In the genomic region with DNA sequence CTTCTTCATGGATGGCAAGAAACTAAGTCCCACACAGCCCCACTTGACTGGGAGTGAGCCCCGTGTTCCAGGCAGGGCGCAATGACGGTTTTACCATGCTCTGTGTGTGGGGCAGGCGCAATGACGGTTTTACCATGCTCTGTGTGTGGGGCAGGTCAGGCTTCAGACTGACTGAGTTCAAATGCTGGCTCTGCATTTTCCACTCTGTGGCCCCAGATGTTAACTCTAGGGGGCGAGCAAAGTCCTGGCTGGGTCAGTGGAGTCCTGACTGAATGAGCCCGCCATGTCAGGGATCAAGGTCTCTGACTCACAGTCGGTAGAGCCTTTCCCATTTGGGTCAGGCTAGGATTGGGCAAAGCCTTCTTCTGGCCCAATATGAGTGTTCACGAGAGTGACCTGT, we compare ENCODE assay signal across 16 mouse cellular contexts. TPM values are rescaled to one million over a fixed set of nuclear protein-coding genes. Genes with fewer than 3 reads are reported as not detected.
DNase-seq lines count a peak whose midpoint lies in the region; ATAC-seq and TF ChIP-seq lines count a peak whose summit lies in the region.
"Had no signal": no experiment of that assay in that cellular context is flagged by ENCODE, and none has a peak within 500 bp of the region (broad histone marks: within the 10 kb centered on the region; RNA-seq: fewer than 3 reads in every experiment).

No protein-coding gene starts in this region.

- WGBS in heart, postnatal 0 days: 71% methylated on average over 9 of the region's 9 CpGs
- 73% methylated on average over 9 of the region's 9 CpGs for WGBS in heart, embryonic 10.5 days
- WGBS in lung, postnatal 0 days: 84% methylated on average over 9 of the region's 9 CpGs
- WGBS in hindbrain, postnatal 0 days: 77% methylated on average over 9 of the region's 9 CpGs

- no peak for TF ChIP-seq EP300 in heart, postnatal 0 days (IDR thresholded peaks at IDR 0.05; ENCODE audit: low read depth)
- no peak for TF ChIP-seq EP300 in lung, postnatal 0 days (IDR thresholded peaks at IDR 0.05)

- no peak overlapping the region for H3K4me2 ChIP-seq in heart, postnatal 0 days (ENCODE audit: low read depth, low read length)
- no peak overlapping the region for H3K4me2 ChIP-seq in lung, postnatal 0 days (replicated peaks; ENCODE audit: low read depth, low read length)
- no peak overlapping the region for H3K4me2 ChIP-seq in hindbrain, postnatal 0 days (ENCODE audit: low read depth, low read length)
- H3K4me2 ChIP-seq: heart, embryonic 11.5 days; hindbrain, embryonic 12.5 days; neural tube, embryonic 12.5 days had no signal

- ATAC-seq in heart, postnatal 0 days (ENCODE audit: insufficient read depth, low read depth): no peak
- no peak for ATAC-seq in lung, postnatal 0 days
- no peak for ATAC-seq in hindbrain, postnatal 0 days
- ATAC-seq: midbrain, embryonic 16.5 days had no signal

- DNase-seq in heart, postnatal 0 days (ENCODE audit: low spot score): no peak
- DNase-seq in heart, embryonic 10.5 days (ENCODE audit: low spot score): no peak
- DNase-seq in lung, postnatal 0 days (ENCODE audit: low spot score): no peak
- DNase-seq in lung, postnatal 4 days: no peak
- DNase-seq in R1 (ENCODE audit: low read depth, low spot score): peak; percentile 40
- peak; percentile 38 for DNase-seq in splenic B cell, adult 2 months (ENCODE audit: low read depth, low spot score)
- DNase-seq in urinary bladder, postnatal 4 days (ENCODE audit: low spot score in 2 of 2): no peak
- DNase-seq in hindbrain, postnatal 0 days (ENCODE audit: low spot score): no peak
- DNase-seq: cerebellum, postnatal 10 days; lung, postnatal 36 days; spleen, adult 18-20 months had no signal

- H3K9me3 ChIP-seq in heart, postnatal 0 days (replicated peaks; ENCODE audit: control insufficient read depth, low read length): no peaks in the 10 kb centered on the region
- no peaks in the 10 kb centered on the region for H3K9me3 ChIP-seq in heart, embryonic 10.5 days
- no peaks in the 10 kb centered on the region for H3K9me3 ChIP-seq in lung, postnatal 0 days (ENCODE audit: low read length)
- no peaks in the 10 kb centered on the region for H3K9me3 ChIP-seq in hindbrain, postnatal 0 days (ENCODE audit: low read length)
- H3K9me3 ChIP-seq: embryonic facial prominence, embryonic 10.5 days; hindbrain, embryonic 12.5 days; neural tube, embryonic 12.5 days had no signal

- TF ChIP-seq CTCF in heart, postnatal 0 days (IDR thresholded peaks at IDR 0.05; ENCODE audit: low read depth): peak; percentile 28
- TF ChIP-seq CTCF in lung, postnatal 0 days (IDR thresholded peaks at IDR 0.05): peak; percentile 43
- TF ChIP-seq CTCF in hindbrain, postnatal 0 days (IDR thresholded peaks at IDR 0.05; ENCODE audit: low read depth): no peak

- no peak overlapping the region for H3K27ac ChIP-seq in heart, postnatal 0 days (ENCODE audit: low read depth)
- no peak overlapping the region for H3K27ac ChIP-seq in heart, embryonic 10.5 days
- no peak overlapping the region for H3K27ac ChIP-seq in lung, postnatal 0 days (ENCODE audit: low read length)
- no peak overlapping the region for H3K27ac ChIP-seq in hindbrain, postnatal 0 days
- H3K27ac ChIP-seq: embryonic facial prominence, embryonic 10.5 days; hindbrain, embryonic 12.5 days; neural tube, embryonic 12.5 days had no signal

- no peaks in the 10 kb centered on the region for H3K27me3 ChIP-seq in heart, postnatal 0 days (ENCODE audit: control insufficient read depth, insufficient read depth, low read length)
- H3K27me3 ChIP-seq in heart, embryonic 10.5 days (ENCODE audit: insufficient read depth, poor library complexity, severe bottlenecking): no peaks in the 10 kb centered on the region
- H3K27me3 ChIP-seq in lung, postnatal 0 days (replicated peaks; ENCODE audit: insufficient read depth, low read length): no peaks in the 10 kb centered on the region
- no peaks in the 10 kb centered on the region for H3K27me3 ChIP-seq in splenic B cell, adult 2 months (ENCODE audit: control insufficient read depth, insufficient read depth, low read length, poor library complexity, severe bottlenecking)
- no peaks in the 10 kb centered on the region for H3K27me3 ChIP-seq in hindbrain, postnatal 0 days (ENCODE audit: insufficient read depth, low read length)
- H3K27me3 ChIP-seq: hindbrain, embryonic 12.5 days; neural tube, embryonic 12.5 days had no signal

- H3K4me1 ChIP-seq in heart, postnatal 0 days (ENCODE audit: control insufficient read depth, insufficient read depth): peaks cover 62% of the 10 kb centered on the region
- peaks cover 86% of the 10 kb centered on the region for H3K4me1 ChIP-seq in heart, embryonic 10.5 days
- H3K4me1 ChIP-seq in lung, postnatal 0 days (ENCODE audit: insufficient read depth, low read depth, low read length): no peaks in the 10 kb centered on the region
- no peaks in the 10 kb centered on the region for H3K4me1 ChIP-seq in hindbrain, postnatal 0 days (ENCODE audit: insufficient read depth, low read length)
- H3K4me1 ChIP-seq: hindbrain, embryonic 12.5 days; neural tube, embryonic 12.5 days had no signal

- no peak overlapping the region for H3K4me3 ChIP-seq in heart, postnatal 0 days (ENCODE audit: low read depth, low read length)
- no peak overlapping the region for H3K4me3 ChIP-seq in heart, embryonic 10.5 days
- no peak overlapping the region for H3K4me3 ChIP-seq in lung, postnatal 0 days (ENCODE audit: low read depth, low read length)
- H3K4me3 ChIP-seq in hindbrain, postnatal 0 days (ENCODE audit: low read length): no peak overlapping the region
- H3K4me3 ChIP-seq: embryonic facial prominence, embryonic 10.5 days; hindbrain, embryonic 12.5 days; neural tube, embryonic 12.5 days had no signal

- peaks cover 9% of the 10 kb centered on the region; the same call in 1 of the 2 replicates for H3K36me3 ChIP-seq in heart, postnatal 0 days (replicated peaks; ENCODE audit: control insufficient read depth, insufficient read depth, low read length)
- H3K36me3 ChIP-seq in heart, embryonic 10.5 days: peaks cover 35% of the 10 kb centered on the region
- no peaks in the 10 kb centered on the region for H3K36me3 ChIP-seq in lung, postnatal 0 days (ENCODE audit: insufficient read depth, low read length)
- peaks cover 9% of the 10 kb centered on the region for H3K36me3 ChIP-seq in splenic B cell, adult 2 months (ENCODE audit: control insufficient read depth, insufficient read depth, low read length, poor library complexity, severe bottlenecking)
- no peaks in the 10 kb centered on the region for H3K36me3 ChIP-seq in hindbrain, postnatal 0 days (ENCODE audit: insufficient read depth, low read length)
- H3K36me3 ChIP-seq: embryonic facial prominence, embryonic 10.5 days; hindbrain, embryonic 12.5 days; neural tube, embryonic 12.5 days had no signal

- H3K9ac ChIP-seq in heart, postnatal 0 days (replicated peaks; ENCODE audit: low read depth, low read length): no peak overlapping the region
- H3K9ac ChIP-seq in lung, postnatal 0 days (replicated peaks; ENCODE audit: low read depth): no peak overlapping the region
- H3K9ac ChIP-seq in hindbrain, postnatal 0 days (replicated peaks; ENCODE audit: low read length): no peak overlapping the region
- H3K9ac ChIP-seq: hindbrain, embryonic 12.5 days; neural tube, embryonic 12.5 days had no signal

RNA-seq across cellular contexts. Expression of a gene that starts 37.2 kb away (rescaled TPM):
- 88.6 and 94.0 TPM in 2 replicates for total RNA-seq in heart, postnatal 0 days (2014; rRNA removed; ENCODE audit: low replicate concordance)
- 103 and 116 TPM in 2 replicates for polyA plus RNA-seq in heart, postnatal 0 days (2015; fragmentation: Nextera tagmentation; extraction: Ambion mirVana)
- 100 and 130 TPM in 2 replicates for polyA plus RNA-seq in heart, embryonic 10.5 days (2016; fragmentation: Nextera tagmentation; extraction: Ambion mirVana)
- 49.6 and 54.4 TPM in 2 replicates for polyA plus RNA-seq in lung, postnatal 0 days (2015; fragmentation: Nextera tagmentation; extraction: Ambion mirVana)
- total RNA-seq in hindbrain, postnatal 0 days (2014; rRNA removed): 6.0 and 9.0 TPM in 2 replicates
- polyA plus RNA-seq in hindbrain, postnatal 0 days (2015; fragmentation: Nextera tagmentation; extraction: Ambion mirVana): 8.5 and 9.2 TPM in 2 replicates

RNA-seq across cellular contexts. Expression of a gene that starts 38.0 kb away (rescaled TPM):
- 16.6 and 17.9 TPM in 2 replicates for total RNA-seq in heart, postnatal 0 days (2014; rRNA removed; ENCODE audit: low replicate concordance)
- polyA plus RNA-seq in heart, postnatal 0 days (2015; fragmentation: Nextera tagmentation; extraction: Ambion mirVana): 57.1 and 57.5 TPM in 2 replicates
- polyA plus RNA-seq in heart, embryonic 10.5 days (2016; fragmentation: Nextera tagmentation; extraction: Ambion mirVana): 138 and 170 TPM in 2 replicates
- 136 and 149 TPM in 2 replicates for polyA plus RNA-seq in lung, postnatal 0 days (2015; fragmentation: Nextera tagmentation; extraction: Ambion mirVana)
- total RNA-seq in hindbrain, postnatal 0 days (2014; rRNA removed): 30.2 and 42.8 TPM in 2 replicates
- polyA plus RNA-seq in hindbrain, postnatal 0 days (2015; fragmentation: Nextera tagmentation; extraction: Ambion mirVana): 140 and 145 TPM in 2 replicates

Comparison
In these comparisons a context has a peak if more than half of its experiments do, and no peak if none do; other contexts are left out.
1. DNase-seq: peak in R1 (single experiment) and splenic B cell, adult 2 months (single experiment); none in heart, postnatal 0 days (single experiment), heart, embryonic 10.5 days (single experiment), lung, postnatal 0 days (single experiment), lung, postnatal 4 days (0 of 2), urinary bladder, postnatal 4 days (0 of 2) and hindbrain, postnatal 0 days (single experiment).